Mouse (Mus musculus): ENCODE measurements at regions not wholly inside any gene's neighbourhood (a gene's known extent, or its start where the extent isn't known, plus 50 kb on each side); places are given as distances from the start of the nearest gene placed in this dataset.

DNA sequence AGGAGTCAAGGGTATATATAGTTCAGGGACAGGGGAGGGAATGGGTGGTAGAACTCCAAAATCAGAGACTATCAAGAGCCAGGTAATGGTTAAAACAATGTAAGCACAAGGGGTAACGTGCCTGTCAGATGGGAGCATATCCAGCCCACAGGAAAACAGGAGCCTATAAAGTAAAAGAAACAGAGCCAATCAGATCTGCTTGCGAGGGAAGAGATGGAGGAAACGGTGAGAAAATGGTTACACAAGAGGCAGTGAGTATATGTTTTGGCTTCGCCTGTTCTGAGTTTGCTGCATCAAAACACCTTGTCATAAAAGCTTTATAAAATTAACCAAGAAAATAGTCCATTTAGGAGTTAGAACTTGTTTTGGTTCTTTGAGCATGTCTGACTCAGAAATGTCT, 204.6 kb upstream of the Serp2 start:
- TF ChIP-seq EP300 (IDR thresholded peaks at IDR 0.05; ENCODE audit: low read depth), result no peak
- no peak for TF ChIP-seq CTCF (IDR thresholded peaks at IDR 0.05; ENCODE audit: low read depth)
- 89% methylated on average over 4 of the region's 4 CpGs for WGBS

DNA sequence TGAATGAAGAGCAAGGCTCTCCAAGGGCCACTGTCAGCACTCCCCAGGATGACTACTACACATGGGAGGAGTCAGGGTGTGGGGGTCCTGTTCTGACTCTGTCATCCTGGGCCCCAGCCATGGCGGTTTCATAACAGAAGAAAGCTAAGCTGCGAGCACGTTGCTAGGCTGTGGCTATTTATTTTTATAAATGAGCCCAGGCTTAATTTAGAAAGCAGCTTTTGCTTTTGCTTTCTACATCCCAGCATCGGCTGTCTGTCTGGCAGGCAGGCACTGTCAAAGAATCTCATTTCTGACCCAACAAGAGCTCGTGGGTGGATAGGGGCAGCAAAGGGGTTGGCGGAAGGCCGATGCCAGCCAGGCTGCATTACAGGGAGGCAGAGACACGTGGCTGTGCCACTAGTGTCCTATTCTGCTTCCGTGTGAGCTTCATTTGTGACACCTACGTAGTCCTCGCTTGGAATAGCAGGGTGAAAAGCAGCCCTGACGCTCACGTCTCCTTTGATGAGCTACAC, 203.9 kb upstream of the Serp2 start:
- DNase-seq (ENCODE audit: low spot score) (peak; percentile 55), ATAC-seq (ENCODE audit: insufficient read depth, low read depth) (peak; percentile 48; the same call in 1 of the 2 replicates)
- TF ChIP-seq CTCF (IDR thresholded peaks at IDR 0.05; ENCODE audit: low read depth) (no peak), EP300 (IDR thresholded peaks at IDR 0.05; ENCODE audit: low read depth) (no peak)
- peak overlapping the region; percentile 38; the same call in 1 of the 2 replicates for H3K4me2 ChIP-seq (ENCODE audit: low read depth, low read length)
- 37% methylated on average over 13 of the region's 13 CpGs for WGBS
- H3K36me3 ChIP-seq (replicated peaks; ENCODE audit: control insufficient read depth, insufficient read depth, low read length), result no peaks in the 10 kb centered on the region
- peaks cover 7% of the 10 kb centered on the region for H3K4me1 ChIP-seq (ENCODE audit: control insufficient read depth, insufficient read depth)
- H3K27me3 ChIP-seq (ENCODE audit: control insufficient read depth, insufficient read depth, low read length), result no peaks in the 10 kb centered on the region
- 0 out of 2 replicates have a peak overlapping the region, but pooled peaks have one; percentile 2 for H3K9ac ChIP-seq (replicated peaks; ENCODE audit: low read depth, low read length)
- H3K9me3 ChIP-seq (replicated peaks; ENCODE audit: control insufficient read depth, low read length), result no peaks in the 10 kb centered on the region
- H3K4me3 ChIP-seq (ENCODE audit: low read depth, low read length), result no peak overlapping the region
- H3K27ac ChIP-seq (ENCODE audit: low read depth), result peak overlapping the region; percentile 13

More for the DNA sequence above, 204.6 kb upstream of the Serp2 start:
- DNase-seq (ENCODE audit: low spot score) (no peak), ATAC-seq (ENCODE audit: insufficient read depth, low read depth) (no peak)
- H3K4me2 ChIP-seq (ENCODE audit: low read depth, low read length), result no peak overlapping the region
- H3K27ac ChIP-seq (ENCODE audit: low read depth), result no peak overlapping the region
- H3K27me3 ChIP-seq (ENCODE audit: control insufficient read depth, insufficient read depth, low read length), result no peaks in the 10 kb centered on the region
- H3K4me1 ChIP-seq (ENCODE audit: control insufficient read depth, insufficient read depth), result peaks cover 7% of the 10 kb centered on the region
- H3K4me3 ChIP-seq (ENCODE audit: low read depth, low read length), result no peak overlapping the region
- no peaks in the 10 kb centered on the region for H3K9me3 ChIP-seq (replicated peaks; ENCODE audit: control insufficient read depth, low read length)
- H3K36me3 ChIP-seq (replicated peaks; ENCODE audit: control insufficient read depth, insufficient read depth, low read length), result no peaks in the 10 kb centered on the region
- no peak overlapping the region for H3K9ac ChIP-seq (replicated peaks; ENCODE audit: low read depth, low read length)

DNA sequence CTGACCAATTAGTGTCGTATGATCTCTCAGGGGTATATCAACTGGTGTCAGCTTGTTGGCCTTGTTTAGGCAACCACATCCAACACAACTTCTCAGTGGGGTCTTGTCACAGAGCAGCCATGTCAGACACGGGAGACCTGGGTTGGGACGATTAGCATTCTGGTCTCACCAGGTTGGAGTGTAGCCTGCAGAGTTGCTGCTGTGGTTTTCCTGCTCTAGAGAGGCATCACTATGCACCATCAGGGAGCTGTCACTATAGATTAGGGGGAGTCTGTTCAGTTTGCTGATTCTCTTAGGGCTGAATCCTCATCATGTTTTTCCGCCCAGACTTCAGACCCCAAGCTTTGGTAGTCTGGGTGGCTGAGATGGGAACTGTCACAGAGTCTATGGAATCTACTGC, 202.7 kb upstream of the Serp2 start:
- no peak overlapping the region for H3K4me2 ChIP-seq (ENCODE audit: low read depth, low read length)
- 92% methylated on average over 4 of the region's 4 CpGs for WGBS
- no peak overlapping the region for H3K9ac ChIP-seq (replicated peaks; ENCODE audit: low read depth, low read length)
- H3K9me3 ChIP-seq (replicated peaks; ENCODE audit: control insufficient read depth, low read length), result no peaks in the 10 kb centered on the region
- no peaks in the 10 kb centered on the region for H3K27me3 ChIP-seq (ENCODE audit: control insufficient read depth, insufficient read depth, low read length)
- ATAC-seq (ENCODE audit: insufficient read depth, low read depth) (no peak), DNase-seq (ENCODE audit: low spot score) (no peak)
- no peak for TF ChIP-seq EP300 (IDR thresholded peaks at IDR 0.05; ENCODE audit: low read depth)
- TF ChIP-seq CTCF (IDR thresholded peaks at IDR 0.05; ENCODE audit: low read depth), result no peak
- no peak overlapping the region for H3K4me3 ChIP-seq (ENCODE audit: low read depth, low read length)
- peaks cover 7% of the 10 kb centered on the region for H3K4me1 ChIP-seq (ENCODE audit: control insufficient read depth, insufficient read depth)
- no peak overlapping the region for H3K27ac ChIP-seq (ENCODE audit: low read depth)
- H3K36me3 ChIP-seq (replicated peaks; ENCODE audit: control insufficient read depth, insufficient read depth, low read length), result no peaks in the 10 kb centered on the region

DNA sequence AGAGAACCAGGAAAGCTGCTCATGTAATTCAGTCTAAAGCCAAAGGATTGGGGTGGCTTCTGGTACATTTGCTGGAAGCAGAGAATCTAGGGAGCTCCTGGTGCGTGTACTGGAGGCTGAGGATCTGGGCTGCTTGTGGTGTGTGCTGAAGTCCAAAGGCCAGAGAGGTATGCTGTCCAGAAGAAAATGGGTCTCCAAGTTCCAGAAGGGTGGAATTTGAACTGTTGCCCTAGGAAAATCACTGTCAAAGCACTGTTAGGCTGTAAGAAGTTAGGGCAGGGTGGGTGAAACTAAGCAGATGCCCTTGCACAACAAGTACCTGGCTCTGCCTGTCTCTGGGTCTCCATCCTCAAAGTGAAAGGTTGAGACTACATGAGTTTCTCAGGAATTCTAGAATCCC, 201.9 kb upstream of the Serp2 start:
- Histone ChIP-seq H3K9ac (replicated peaks; ENCODE audit: low read depth, low read length) (no peak overlapping the region), H3K4me3 (ENCODE audit: low read depth, low read length) (no peak overlapping the region), H3K27me3 (ENCODE audit: control insufficient read depth, insufficient read depth, low read length) (no peaks in the 10 kb centered on the region), H3K4me2 (ENCODE audit: low read depth, low read length) (no peak overlapping the region), H3K27ac (ENCODE audit: low read depth) (no peak overlapping the region), H3K4me1 (ENCODE audit: control insufficient read depth, insufficient read depth) (peaks cover 7% of the 10 kb centered on the region), H3K9me3 (replicated peaks; ENCODE audit: control insufficient read depth, low read length) (no peaks in the 10 kb centered on the region), H3K36me3 (replicated peaks; ENCODE audit: control insufficient read depth, insufficient read depth, low read length) (no peaks in the 10 kb centered on the region)
- WGBS, result 83% methylated on average over 1 of the region's 1 CpGs
- DNase-seq (ENCODE audit: low spot score) (no peak), ATAC-seq (ENCODE audit: insufficient read depth, low read depth) (no peak)
- TF ChIP-seq EP300 (IDR thresholded peaks at IDR 0.05; ENCODE audit: low read depth) (no peak), CTCF (IDR thresholded peaks at IDR 0.05; ENCODE audit: low read depth) (no peak)

DNA sequence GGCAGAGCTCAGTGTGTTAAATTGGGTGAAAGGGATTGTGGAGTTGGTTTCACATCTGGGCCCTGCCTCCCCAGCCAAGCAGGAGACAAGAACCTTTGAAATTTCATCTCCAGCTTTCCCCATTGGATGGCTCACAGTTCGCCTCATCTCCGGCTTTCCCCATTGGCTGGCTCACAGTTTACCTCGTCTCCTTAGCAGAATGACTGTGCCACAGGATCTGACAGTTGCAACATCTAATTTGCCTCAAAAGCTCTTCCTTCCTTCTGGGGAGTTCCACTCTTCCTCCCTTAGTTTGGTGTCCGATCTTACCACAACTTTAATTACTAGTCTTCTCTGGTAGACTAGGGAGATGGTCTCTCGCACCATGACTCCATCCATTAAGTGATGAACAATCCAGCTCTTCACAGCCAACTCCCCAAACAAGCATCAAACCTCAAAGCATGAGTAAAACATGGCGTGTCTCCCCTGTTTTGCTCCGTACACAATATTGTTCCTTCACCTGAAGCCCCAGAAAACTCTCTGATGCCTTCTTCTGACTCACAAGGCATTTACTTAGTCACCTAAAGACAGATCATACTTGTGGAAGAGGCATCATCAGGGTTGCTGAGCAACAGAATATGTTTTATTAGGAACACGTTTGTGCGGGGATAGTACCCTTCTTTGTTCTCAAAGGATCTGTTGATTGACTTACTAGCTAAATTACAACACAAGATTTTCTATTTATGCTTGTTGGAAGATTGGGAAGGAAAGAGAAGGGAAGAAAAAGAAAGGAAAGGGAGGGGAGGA, 199.1 kb upstream of the Serp2 start:
- Histone ChIP-seq H3K27ac (ENCODE audit: low read depth) (no peak overlapping the region), H3K36me3 (replicated peaks; ENCODE audit: control insufficient read depth, insufficient read depth, low read length) (no peaks in the 10 kb centered on the region), H3K9ac (replicated peaks; ENCODE audit: low read depth, low read length) (no peak overlapping the region), H3K4me3 (ENCODE audit: low read depth, low read length) (no peak overlapping the region), H3K9me3 (replicated peaks; ENCODE audit: control insufficient read depth, low read length) (no peaks in the 10 kb centered on the region), H3K4me2 (ENCODE audit: low read depth, low read length) (no peak overlapping the region), H3K27me3 (ENCODE audit: control insufficient read depth, insufficient read depth, low read length) (no peaks in the 10 kb centered on the region), H3K4me1 (ENCODE audit: control insufficient read depth, insufficient read depth) (peaks cover 5% of the 10 kb centered on the region)
- no peak for TF ChIP-seq EP300 (IDR thresholded peaks at IDR 0.05; ENCODE audit: low read depth)
- TF ChIP-seq CTCF (IDR thresholded peaks at IDR 0.05; ENCODE audit: low read depth), result no peak
- ATAC-seq (ENCODE audit: insufficient read depth, low read depth) (no peak), DNase-seq (ENCODE audit: low spot score) (no peak)
- WGBS, result 79% methylated on average over 9 of the region's 9 CpGs
